Mouse (Mus musculus): ENCODE data around the gene Eya3. TPM values are rescaled to one million over a fixed set of nuclear protein-coding genes. Genes with fewer than 3 reads are reported as not detected.

Gene Eya3
- total and polyA plus RNA-seq, 3 experiments: 21.7 to 270 (median 38.2) TPM

DNA sequence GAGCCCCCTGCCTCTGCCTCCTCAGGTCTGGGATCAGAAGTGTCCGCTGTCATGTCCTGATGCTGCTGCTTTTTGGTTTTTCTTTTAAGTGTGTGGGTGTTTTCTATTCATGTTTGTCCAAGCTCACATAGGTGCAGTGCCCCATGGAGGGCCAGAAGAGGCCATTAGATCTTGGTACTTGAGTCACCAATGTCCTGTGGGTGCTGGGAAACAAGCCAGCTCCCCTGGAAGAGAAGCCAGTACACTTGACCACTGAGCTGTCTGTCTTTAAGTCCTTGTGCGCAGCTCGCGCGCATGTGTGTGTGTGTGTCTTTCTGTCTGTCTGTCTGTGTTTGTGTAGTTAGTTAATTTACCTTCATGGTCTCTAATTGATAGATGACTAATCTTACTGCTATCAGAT is 63.3 kb downstream of the Eya3 start:
- no peak overlapping the region for H3K4me3 ChIP-seq (ENCODE audit: control insufficient read depth in 1 of 2, insufficient read depth in 1 of 2, low read depth in 2 of 2, low read length in 2 of 2)

GRCm38 (mm10) chr4:132706885-132707284 is 68.1 kb downstream of the Eya3 start:
- no peaks in the 10 kb centered on the region for H3K4me1 ChIP-seq (ENCODE audit: control insufficient read depth in 1 of 2, insufficient read depth in 2 of 2, low read length in 2 of 2)
- no peaks in the 10 kb centered on the region for H3K79me2 ChIP-seq (ENCODE audit: control insufficient read depth, insufficient read depth, low read length, poor library complexity)
- TF ChIP-seq MEF2A (IDR thresholded peaks at IDR 0.05; ENCODE audit: extremely low read depth, insufficient replicate concordance, low read depth, low read length, poor library complexity, severe bottlenecking) (no peak), SMC3 (IDR thresholded peaks at IDR 0.05; ENCODE audit: low read depth, low read length) (no peak)
- H3K9ac ChIP-seq (ENCODE audit: control insufficient read depth, low read depth, low read length, poor library complexity, severe bottlenecking): no peak overlapping the region
- no peaks in the 10 kb centered on the region for H3K27me3 ChIP-seq (ENCODE audit: control insufficient read depth in 1 of 2, insufficient read depth in 2 of 2, low read length in 2 of 2)
- DNase-seq (ENCODE audit: low read depth, low spot score): no peak
- H3K27ac ChIP-seq (ENCODE audit: control insufficient read depth, low read depth, low read length): no peak overlapping the region
- H3K36me3 ChIP-seq (ENCODE audit: control insufficient read depth in 1 of 2, insufficient read depth in 2 of 2, low read length in 2 of 2): peaks cover 0 to 15% of the 10 kb centered on the region in 2 experiments; a peak in 2 of 4 replicates
- H3K9me3 ChIP-seq (replicated peaks; ENCODE audit: insufficient read depth, low read length): no peaks in the 10 kb centered on the region
- no peak overlapping the region for H3K4me3 ChIP-seq (ENCODE audit: control insufficient read depth in 1 of 2, insufficient read depth in 1 of 2, low read depth in 2 of 2, low read length in 2 of 2)

More for the DNA sequence above, 63.3 kb downstream of the Eya3 start:
- Histone ChIP-seq H3K27ac (ENCODE audit: control insufficient read depth, low read depth, low read length) (no peak overlapping the region), H3K9ac (ENCODE audit: control insufficient read depth, low read depth, low read length, poor library complexity, severe bottlenecking) (no peak overlapping the region), H3K79me2 (ENCODE audit: control insufficient read depth, insufficient read depth, low read length, poor library complexity) (no peaks in the 10 kb centered on the region), H3K27me3 (ENCODE audit: control insufficient read depth in 1 of 2, insufficient read depth in 2 of 2, low read length in 2 of 2) (no peaks in the 10 kb centered on the region), H3K36me3 (ENCODE audit: control insufficient read depth in 1 of 2, insufficient read depth in 2 of 2, low read length in 2 of 2) (peaks cover 4 to 31% of the 10 kb centered on the region in 2 experiments), H3K4me1 (ENCODE audit: control insufficient read depth in 1 of 2, insufficient read depth in 2 of 2, low read length in 2 of 2) (no peaks in the 10 kb centered on the region; a peak in 1 of 4 replicates), H3K9me3 (replicated peaks; ENCODE audit: insufficient read depth, low read length) (no peaks in the 10 kb centered on the region)
- TF ChIP-seq USF2 (IDR thresholded peaks at IDR 0.05; ENCODE audit: borderline replicate concordance in 1 of 2, insufficient read depth in 1 of 2, low read depth in 1 of 2, low read length in 2 of 2) (no peak), UBTF (IDR thresholded peaks at IDR 0.05; ENCODE audit: borderline replicate concordance, insufficient read depth, low read depth, low read length) (no peak), MYB (IDR thresholded peaks at IDR 0.05; ENCODE audit: low read depth, low read length) (no peak), MAZ (IDR thresholded peaks at IDR 0.05; ENCODE audit: low read depth, low read length) (no peak)
- no peak for DNase-seq (ENCODE audit: low read depth, low spot score)

- no peaks in the 10 kb centered on the region for H3K4me1 ChIP-seq (ENCODE audit: control insufficient read depth in 1 of 2, insufficient read depth in 2 of 2, low read length in 2 of 2)
- H3K27ac ChIP-seq (ENCODE audit: control insufficient read depth, low read depth, low read length): no peak overlapping the region
- no peak for TF ChIP-seq POLR2A (IDR thresholded peaks at IDR 0.05; ENCODE audit: control insufficient read depth in 1 of 2, insufficient read depth in 1 of 2, low read depth in 1 of 2, low read length in 2 of 2, poor library complexity in 1 of 2)
- TF ChIP-seq MAZ (IDR thresholded peaks at IDR 0.05; ENCODE audit: low read depth, low read length): no peak
- no peak for TF ChIP-seq MEF2A (IDR thresholded peaks at IDR 0.05; ENCODE audit: extremely low read depth, insufficient replicate concordance, low read depth, low read length, poor library complexity, severe bottlenecking)
- no peak for TF ChIP-seq ELF1 (IDR thresholded peaks at IDR 0.05; ENCODE audit: low read depth, low read length)
- no peak for TF ChIP-seq ZNF384 (IDR thresholded peaks at IDR 0.05; ENCODE audit: low read depth, low read length)
- TF ChIP-seq RCOR1 (IDR thresholded peaks at IDR 0.05; ENCODE audit: low read depth, low read length): no peak
- TF ChIP-seq MYC (IDR thresholded peaks at IDR 0.05; ENCODE audit: low read depth, low read length): no peak
- no peak for TF ChIP-seq RAD21 (IDR thresholded peaks at IDR 0.05; ENCODE audit: low read depth, low read length)
- no peak for TF ChIP-seq USF2 (IDR thresholded peaks at IDR 0.05; ENCODE audit: borderline replicate concordance in 1 of 2, insufficient read depth in 1 of 2, low read depth in 1 of 2, low read length in 2 of 2)
- no peak for TF ChIP-seq NRF1 (IDR thresholded peaks at IDR 0.05; ENCODE audit: insufficient read depth, low read depth, low read length, poor library complexity, severe bottlenecking)
- TF ChIP-seq CTCF (IDR thresholded peaks at IDR 0.05 in 2 of 3, conservative IDR thresholded peaks at IDR 0.05 in 1 of 3; ENCODE audit: control insufficient read depth in 1 of 3, insufficient read depth in 1 of 3, low read depth in 2 of 3, low read length in 3 of 3, poor library complexity in 1 of 3, severe bottlenecking in 1 of 3): no peak
- no peak for TF ChIP-seq CHD2 (IDR thresholded peaks at IDR 0.05; ENCODE audit: low read length)
- TF ChIP-seq ZC3H11A (IDR thresholded peaks at IDR 0.05; ENCODE audit: low read depth, low read length): no peak
- TF ChIP-seq MAFK (IDR thresholded peaks at IDR 0.05; ENCODE audit: borderline replicate concordance, low read depth, low read length): no peak
- no peak for TF ChIP-seq ETS1 (IDR thresholded peaks at IDR 0.05; ENCODE audit: low read depth, low read length)
- no peak for TF ChIP-seq ZKSCAN1 (IDR thresholded peaks at IDR 0.05; ENCODE audit: low read depth, low read length)
- no peak for TF ChIP-seq MAX (IDR thresholded peaks at IDR 0.05; ENCODE audit: low read length)
- TF ChIP-seq CHD1 (IDR thresholded peaks at IDR 0.05; ENCODE audit: low read depth, low read length): no peak
- no peak for DNase-seq (ENCODE audit: low read depth, low spot score)
- no peaks in the 10 kb centered on the region for H3K79me2 ChIP-seq (ENCODE audit: control insufficient read depth, insufficient read depth, low read length, poor library complexity)
- no peaks in the 10 kb centered on the region for H3K9me3 ChIP-seq (replicated peaks; ENCODE audit: insufficient read depth, low read length)
- peaks cover 0 to 4% of the 10 kb centered on the region in 2 experiments; a peak in 2 of 4 replicates for H3K36me3 ChIP-seq (ENCODE audit: control insufficient read depth in 1 of 2, insufficient read depth in 2 of 2, low read length in 2 of 2)
- no peaks in the 10 kb centered on the region for H3K27me3 ChIP-seq (ENCODE audit: control insufficient read depth in 1 of 2, insufficient read depth in 2 of 2, low read length in 2 of 2)
- H3K4me3 ChIP-seq (ENCODE audit: control insufficient read depth in 1 of 2, insufficient read depth in 1 of 2, low read depth in 2 of 2, low read length in 2 of 2): no peak overlapping the region
- no peak overlapping the region for H3K9ac ChIP-seq (ENCODE audit: control insufficient read depth, low read depth, low read length, poor library complexity, severe bottlenecking)
Observed at GRCm38 (mm10) chr4:132713181-132713580, 74.4 kb downstream of the Eya3 start.
